Mouse (Mus musculus): ENCODE data around the gene Gm45808. TPM values are rescaled to one million over a fixed set of nuclear protein-coding genes. Genes with fewer than 3 reads are reported as not detected.
A peak's percentile ranks its signal among the peaks of the same experiment; 100 is the strongest.

Gene Gm45808
- total RNA-seq, 2 experiments from 2014 or later = 5.5 to 8.4 TPM

GRCm38 (mm10) chr7:45451344-45451982 is 35.1 kb downstream of the Gm45808 start:
- DNase-seq = peak; percentile 88
- intact Hi-C loops (cut with DNase I) = no loop called here
- TF ChIP-seq CTCF (IDR thresholded peaks at IDR 0.05) = peak; percentile 96; the same call in 1 of the 2 replicates
- H3K4me3 ChIP-seq = no peak overlapping the region
- H3K27ac ChIP-seq = peak overlapping the region; percentile 32

GRCm38 (mm10) chr7:45449974-45450373 is 36.6 kb downstream of the Gm45808 start:
- H3K27ac ChIP-seq = no peak overlapping the region
- no peak for TF ChIP-seq CTCF (IDR thresholded peaks at IDR 0.05)
- intact Hi-C loops (cut with DNase I) = no loop called here
- DNase-seq = no peak
- H3K4me3 ChIP-seq = no peak overlapping the region

DNA sequence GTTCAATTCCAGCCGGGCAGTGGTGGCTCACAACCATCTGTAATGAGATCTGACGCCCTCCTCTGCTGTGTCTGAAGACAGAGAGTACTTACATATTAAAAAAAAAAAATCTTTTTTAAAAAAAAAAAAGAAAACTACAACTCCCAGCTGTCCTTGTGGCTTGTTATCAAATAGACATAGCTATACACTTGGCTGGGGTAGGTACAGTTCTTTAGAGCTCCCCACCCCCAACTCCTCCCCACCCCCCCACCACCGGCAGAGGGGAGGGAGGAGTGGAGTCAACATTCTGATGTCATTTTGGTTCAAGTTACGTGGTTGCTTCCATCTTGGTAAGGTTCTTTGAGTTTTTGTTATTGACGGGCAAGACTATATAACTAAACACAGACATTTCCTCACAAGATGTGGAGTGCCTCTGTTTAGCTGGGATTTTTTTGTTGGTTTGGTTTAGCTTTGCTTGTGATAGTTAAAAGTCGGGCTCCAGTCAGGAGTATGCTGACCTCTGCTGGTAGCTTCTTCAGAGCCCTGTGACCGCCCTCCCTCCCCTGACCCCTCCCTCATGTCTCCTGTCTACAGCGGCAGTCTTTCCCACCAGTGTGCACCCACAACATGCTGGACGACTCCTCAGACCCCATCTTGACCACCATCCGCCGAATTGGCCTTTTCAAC is 39.2 kb downstream of the Gm45808 start:
- intact Hi-C loops (cut with DNase I) = no loop called here
- TF ChIP-seq CTCF (IDR thresholded peaks at IDR 0.05) = peak; percentile 73
- peak overlapping the region; percentile 93 for H3K27ac ChIP-seq
- peak overlapping the region; percentile 48 for H3K4me3 ChIP-seq
- peak; percentile 46 for DNase-seq

- no peak overlapping the region for H3K4me3 ChIP-seq
- intact Hi-C loops (cut with DNase I) = no loop called here
- no peak for TF ChIP-seq CTCF (IDR thresholded peaks at IDR 0.05)
Measured at GRCm38 (mm10) chr7:45446589-45446988, 40.0 kb downstream of the Gm45808 start.

GRCm38 (mm10) chr7:45443526-45444420 is 42.8 kb downstream of the Gm45808 start:
- peak; percentile 61 for DNase-seq
- intact Hi-C loops (cut with DNase I) = no loop called here
- TF ChIP-seq CTCF (IDR thresholded peaks at IDR 0.05) = no peak
- Histone ChIP-seq H3K4me3 (peak overlapping the region; percentile 33), H3K27ac (peak overlapping the region; percentile 93)

More at GRCm38 (mm10) chr7:45446589-45446988, 40.0 kb downstream of the Gm45808 start:
- no peak for DNase-seq
- peak overlapping the region; percentile 93 for H3K27ac ChIP-seq

GRCm38 (mm10) chr7:45437521-45438276 is 48.9 kb downstream of the Gm45808 start, which contains the start of gene Ruvbl2:
TSS of gene Ruvbl2 (minus strand) at chr7:45438096.
- intact Hi-C loops (cut with DNase I) = loop anchor here (1.0 kb wide), 1 partner anchor 32 kb away; the partner anchor contains the start of gene Kcna7
- peak; percentile 88 for DNase-seq
- peak within 1 kb of the TSS; percentile 87 for H3K4me3 ChIP-seq
- H3K27ac ChIP-seq = peak within 1 kb of the TSS; percentile 97
- TF ChIP-seq CTCF (IDR thresholded peaks at IDR 0.05) = peak; percentile 68

- TF ChIP-seq CTCF (IDR thresholded peaks at IDR 0.05) = no peak
- H3K27ac ChIP-seq = peak overlapping the region; percentile 97
- intact Hi-C loops (cut with DNase I) = no loop called here
- DNase-seq = no peak
- H3K4me3 ChIP-seq = peak overlapping the region; percentile 87
Measured at GRCm38 (mm10) chr7:45437046-45437445, 49.6 kb downstream of the Gm45808 start.

GRCm38 (mm10) chr7:45436444-45436843 is 50.2 kb downstream of the Gm45808 start:
- DNase-seq = no peak
- intact Hi-C loops (cut with DNase I) = no loop called here
- H3K27ac ChIP-seq = peak overlapping the region; percentile 97
- peak overlapping the region; percentile 87 for H3K4me3 ChIP-seq
- TF ChIP-seq CTCF (IDR thresholded peaks at IDR 0.05) = no peak

- no peak for DNase-seq
- H3K27ac ChIP-seq = peak overlapping the region; percentile 97
- H3K4me3 ChIP-seq = peak overlapping the region; percentile 87
- intact Hi-C loops (cut with DNase I) = no loop called here
- TF ChIP-seq CTCF (IDR thresholded peaks at IDR 0.05) = no peak
Measured at GRCm38 (mm10) chr7:45435038-45435437, 51.6 kb downstream of the Gm45808 start.

DNA sequence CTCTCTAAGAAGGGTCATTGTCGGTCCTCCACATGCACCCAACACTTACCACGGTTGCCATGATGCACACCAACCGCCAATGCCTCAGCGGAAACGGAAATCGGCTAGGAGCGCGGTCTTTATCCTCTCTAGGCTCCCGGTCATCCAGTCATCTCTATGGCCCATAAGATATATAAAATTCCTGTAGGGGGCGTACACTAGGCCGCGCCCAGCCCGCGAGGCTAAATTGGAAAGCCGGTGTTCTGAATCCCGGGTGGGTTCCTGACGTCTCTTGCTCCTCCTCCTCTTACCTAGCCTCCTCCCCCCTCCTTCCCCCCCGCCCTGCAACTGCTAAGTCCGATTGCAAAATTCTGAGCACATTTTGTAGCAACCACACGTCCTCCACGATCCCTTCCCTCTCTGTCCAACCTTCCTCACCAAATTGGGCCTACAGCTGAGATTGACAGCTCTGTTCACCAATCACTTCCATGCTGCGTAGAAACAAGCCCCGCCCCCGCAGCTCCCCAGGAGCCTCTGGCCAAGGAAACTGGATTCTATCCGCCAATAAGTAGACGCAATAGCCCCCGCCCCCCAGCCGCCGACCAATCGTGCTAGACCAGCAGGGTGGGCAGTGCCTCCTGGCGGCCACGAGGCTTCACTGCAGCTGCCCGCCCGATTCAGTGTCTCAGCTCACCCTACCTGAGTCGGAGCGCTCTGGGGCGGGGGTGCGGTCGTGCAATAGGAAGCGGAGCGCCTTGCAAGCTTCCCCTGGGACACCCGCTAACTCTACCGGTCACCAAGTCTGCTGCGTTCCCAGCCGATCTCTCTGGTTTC is 52.2 kb downstream of the Gm45808 start, which contains the start of gene Gys1:
TSS of gene Gys1 (plus strand) at position 642 of the 813 bp plus-strand sequence.
- peak; percentile 100 for DNase-seq
- intact Hi-C loops (cut with DNase I) = loop anchor here (1.0 kb wide), 1 partner anchor 29 kb away; the partner anchor contains the start of gene Kcna7
- TF ChIP-seq CTCF (IDR thresholded peaks at IDR 0.05) = peak; percentile 90
- peak within 1 kb of the TSS; percentile 97 for H3K27ac ChIP-seq
- H3K4me3 ChIP-seq = peak within 1 kb of the TSS; percentile 87

GRCm38 (mm10) chr7:45433835-45434202 is 52.8 kb downstream of the Gm45808 start:
- intact Hi-C loops (cut with DNase I) = loop anchor here (1.0 kb wide), 1 partner anchor 29 kb away; the partner anchor contains the start of gene Kcna7
- H3K27ac ChIP-seq = peak overlapping the region; percentile 97
- DNase-seq = no peak
- no peak for TF ChIP-seq CTCF (IDR thresholded peaks at IDR 0.05)
- H3K4me3 ChIP-seq = peak overlapping the region; percentile 87
